Mouse (Mus musculus) kidney, embryonic 14.5 days (tissue): ENCODE measurements around the gene Npas3. TPM values are rescaled to one million over a fixed set of nuclear protein-coding genes. Genes with fewer than 3 reads are reported as not detected.

ENCODE experiments used
- ATAC-seq: fragments of 200-750 bp; cut with Nextera tagmentation; 2 replicates; pipeline ENCODE4 v1.8.0; 2017; ENCODE audit warnings: moderate number of reproducible peaks, mild to moderate bottlenecking, moderate TSS enrichment, moderate library complexity; ENCODE audit not compliant: low FRiP score, low TSS enrichment
- H3K27ac ChIP-seq: fragments of 300-500 bp; sonication (generic); 2 replicates; pipeline ENCODE4 v1.5.1; 2014; ENCODE audit warnings: low read depth, mild to moderate bottlenecking, low read length, moderate library complexity, mixed read lengths
- H3K27me3 ChIP-seq: fragments of 300-500 bp; sonication (generic); 2 replicates; pipeline ENCODE4 v1.6.1; 2014; ENCODE audit warnings: mild to moderate bottlenecking, low read length; ENCODE audit not compliant: control insufficient read depth, insufficient read depth
- H3K36me3 ChIP-seq: fragments of 300-500 bp; sonication (generic); 2 replicates; pipeline ENCODE4 v1.6.1; 2014; ENCODE audit warnings: low read length, mixed read lengths; ENCODE audit not compliant: control insufficient read depth, insufficient read depth
- H3K4me1 ChIP-seq: fragments of 300-500 bp; sonication (generic); 2 replicates; pipeline ENCODE4 v1.6.1; 2014; ENCODE audit warnings: low read length, mixed read lengths; ENCODE audit not compliant: control insufficient read depth, insufficient read depth
- H3K4me2 ChIP-seq: fragments of 300-500 bp; sonication (generic); replicated peaks from 2 replicates; pipeline ENCODE4 v1.6.1; 2014; ENCODE audit warnings: low read depth, mild to moderate bottlenecking, low read length
- H3K4me3 ChIP-seq: fragments of 300-500 bp; sonication (generic); 2 replicates; pipeline ENCODE4 v1.5.1; 2014; ENCODE audit warnings: mild to moderate bottlenecking, low read length
- H3K9ac ChIP-seq: fragments of 300-500 bp; sonication (generic); 2 replicates; pipeline ENCODE4 v1.6.1; 2014; ENCODE audit warnings: low read depth, mild to moderate bottlenecking, low read length, moderate library complexity
- H3K9me3 ChIP-seq: fragments of 300-500 bp; sonication (generic); 2 replicates; pipeline ENCODE4 v1.6.1; 2016; ENCODE audit warnings: low read length; ENCODE audit not compliant: control insufficient read depth
- WGBS: fragments of 180-500 bp; shearing (Covaris S2); extraction: QIAGEN DNeasy Blood & Tissue Kit; methylation state at CpG from one replicate; pipeline ENCODE4 v1.1.7; 2014; 5-methylcytosine and 5-hydroxymethylcytosine counted together
- polyA plus RNA-seq: library from polyadenylated mRNA; unstranded; fragments of >200 nt; fragmentation: Nextera tagmentation; extraction: Ambion mirVana; gene quantifications from 2 replicates; pipeline ENCODE4 v1.2.1, GENCODE M21; 2014

Npas3 gene
- polyA plus RNA-seq, 1 experiment from 2014 or later, result 3.2 TPM

GRCm38 (mm10) chr12:53556359-53556758, 307.9 kb downstream of the Npas3 start:
- Histone ChIP-seq H3K4me1 (no peaks in the 10 kb centered on the region), H3K4me3 (no peak overlapping the region), H3K9me3 (no peaks in the 10 kb centered on the region), H3K36me3 (no peaks in the 10 kb centered on the region), H3K27ac (no peak overlapping the region), H3K4me2 (no peak overlapping the region), H3K27me3 (no peaks in the 10 kb centered on the region), H3K9ac (no peak overlapping the region)
- no peak for ATAC-seq
- 94% methylated on average over 2 of the region's 2 CpGs for WGBS

- Histone ChIP-seq H3K9me3 (no peaks in the 10 kb centered on the region), H3K27me3 (no peaks in the 10 kb centered on the region), H3K27ac (no peak overlapping the region), H3K9ac (no peak overlapping the region), H3K4me1 (no peaks in the 10 kb centered on the region), H3K4me2 (no peak overlapping the region), H3K4me3 (no peak overlapping the region), H3K36me3 (no peaks in the 10 kb centered on the region)
- 77% methylated on average over 1 of the region's 1 CpGs for WGBS
- no peak for ATAC-seq
Observed at GRCm38 (mm10) chr12:53558259-53558658, 309.8 kb downstream of the Npas3 start.

- no peak for ATAC-seq
- Histone ChIP-seq H3K4me2 (no peak overlapping the region), H3K9ac (no peak overlapping the region), H3K9me3 (no peaks in the 10 kb centered on the region), H3K27ac (no peak overlapping the region), H3K27me3 (no peaks in the 10 kb centered on the region), H3K4me3 (no peak overlapping the region), H3K4me1 (no peaks in the 10 kb centered on the region), H3K36me3 (no peaks in the 10 kb centered on the region)
- WGBS, result 82% methylated on average over 12 of the region's 12 CpGs
Observed at GRCm38 (mm10) chr12:53566712-53567387, 318.4 kb downstream of the Npas3 start.

- H3K36me3 ChIP-seq, result no peaks in the 10 kb centered on the region
- WGBS, result 88% methylated on average over 5 of the region's 5 CpGs
- H3K27me3 ChIP-seq, result no peaks in the 10 kb centered on the region
- ATAC-seq, result no peak
- H3K4me2 ChIP-seq, result no peak overlapping the region
- H3K27ac ChIP-seq, result no peak overlapping the region
- H3K4me3 ChIP-seq, result no peak overlapping the region
- no peak overlapping the region for H3K9ac ChIP-seq
- H3K9me3 ChIP-seq, result no peaks in the 10 kb centered on the region
- H3K4me1 ChIP-seq, result no peaks in the 10 kb centered on the region
Observed at GRCm38 (mm10) chr12:53581181-53581580, 332.7 kb downstream of the Npas3 start.

GRCm38 (mm10) chr12:53587249-53587648, 338.8 kb downstream of the Npas3 start:
- Histone ChIP-seq H3K27me3 (no peaks in the 10 kb centered on the region), H3K9ac (no peak overlapping the region), H3K27ac (no peak overlapping the region), H3K36me3 (no peaks in the 10 kb centered on the region), H3K4me1 (peaks cover 4% of the 10 kb centered on the region; the same call in 1 of the 2 replicates), H3K9me3 (no peaks in the 10 kb centered on the region), H3K4me2 (no peak overlapping the region), H3K4me3 (no peak overlapping the region)
- 86% methylated on average over 5 of the region's 5 CpGs for WGBS
- no peak for ATAC-seq

- H3K4me3 ChIP-seq, result no peak overlapping the region
- H3K4me1 ChIP-seq, result peaks cover 4% of the 10 kb centered on the region; the same call in 1 of the 2 replicates
- no peaks in the 10 kb centered on the region for H3K9me3 ChIP-seq
- no peak overlapping the region for H3K9ac ChIP-seq
- H3K27me3 ChIP-seq, result no peaks in the 10 kb centered on the region
- no peaks in the 10 kb centered on the region for H3K36me3 ChIP-seq
- WGBS, result 80% methylated on average over 19 of the region's 19 CpGs
- no peak overlapping the region for H3K4me2 ChIP-seq
- ATAC-seq, result no peak
- H3K27ac ChIP-seq, result no peak overlapping the region
Observed at GRCm38 (mm10) chr12:53587691-53588504, 339.4 kb downstream of the Npas3 start.

- 42% methylated on average over 6 of the region's 6 CpGs for WGBS
- Histone ChIP-seq H3K9me3 (no peaks in the 10 kb centered on the region), H3K27me3 (no peaks in the 10 kb centered on the region), H3K4me1 (peaks cover 4% of the 10 kb centered on the region; the same call in 1 of the 2 replicates), H3K27ac (no peak overlapping the region), H3K36me3 (no peaks in the 10 kb centered on the region), H3K4me2 (no peak overlapping the region), H3K9ac (no peak overlapping the region), H3K4me3 (no peak overlapping the region)
- no peak for ATAC-seq
Observed at GRCm38 (mm10) chr12:53589446-53589961, 341.0 kb downstream of the Npas3 start.

GRCm38 (mm10) chr12:53605661-53606060, 357.2 kb downstream of the Npas3 start:
- Histone ChIP-seq H3K4me3 (no peak overlapping the region), H3K9me3 (no peaks in the 10 kb centered on the region), H3K9ac (no peak overlapping the region), H3K27ac (no peak overlapping the region), H3K4me1 (no peaks in the 10 kb centered on the region), H3K4me2 (no peak overlapping the region), H3K27me3 (no peaks in the 10 kb centered on the region), H3K36me3 (no peaks in the 10 kb centered on the region)
- ATAC-seq, result no peak
- 79% methylated on average over 6 of the region's 6 CpGs for WGBS

GRCm38 (mm10) chr12:53612120-53612519, 363.6 kb downstream of the Npas3 start:
- H3K4me1 ChIP-seq, result no peaks in the 10 kb centered on the region
- H3K36me3 ChIP-seq, result no peaks in the 10 kb centered on the region
- no peak overlapping the region for H3K9ac ChIP-seq
- 96% methylated on average over 7 of the region's 7 CpGs for WGBS
- no peak overlapping the region for H3K4me3 ChIP-seq
- H3K4me2 ChIP-seq, result no peak overlapping the region
- H3K27ac ChIP-seq, result no peak overlapping the region
- no peaks in the 10 kb centered on the region for H3K9me3 ChIP-seq
- ATAC-seq, result no peak
- H3K27me3 ChIP-seq, result no peaks in the 10 kb centered on the region
